Mouse (Mus musculus): ENCODE measurements around the gene Bmpr1a. TPM values are rescaled to one million over a fixed set of nuclear protein-coding genes. Genes with fewer than 3 reads are reported as not detected.

Bmpr1a gene
- total RNA-seq, 2 experiments from 2014 or later = 31.0 to 35.9 TPM

DNA sequence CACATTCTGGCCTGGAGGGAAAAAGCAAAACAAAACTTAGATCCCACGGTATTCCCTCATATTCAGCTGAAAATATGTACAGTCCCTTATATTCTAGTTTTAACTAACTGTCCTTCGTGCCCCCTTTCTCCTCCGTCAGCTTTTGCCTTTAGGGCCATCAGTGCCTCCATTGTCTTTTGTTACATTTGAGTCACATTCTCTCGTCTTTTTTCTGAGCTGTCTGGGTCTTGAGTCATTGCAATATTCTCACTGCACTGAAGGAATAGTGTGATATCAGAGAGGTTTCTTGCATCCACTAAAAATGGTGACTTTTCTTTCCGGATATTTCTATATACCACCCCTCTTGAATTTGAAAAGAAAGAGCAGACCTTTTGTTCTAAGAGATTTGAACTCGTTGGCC is 618 bp upstream of the Bmpr1a start:
- TF ChIP-seq CTCF (IDR thresholded peaks at IDR 0.05) = no peak
- H3K4me3 ChIP-seq = peak overlapping the region; percentile 76; the same call in 1 of the 2 replicates
- no peak for DNase-seq (ENCODE audit: extremely low spot score in 1 of 2, low spot score in 2 of 2)
- intact Hi-C loops (cut with DNase I) = loop anchor here (2.0 to 5.0 kb wide), 3 partner anchors 55 to 193 kb away; partner anchors contain the start of genes Glud1, Shld2 and Wapl
- H3K27ac ChIP-seq = peak overlapping the region; percentile 98

DNA sequence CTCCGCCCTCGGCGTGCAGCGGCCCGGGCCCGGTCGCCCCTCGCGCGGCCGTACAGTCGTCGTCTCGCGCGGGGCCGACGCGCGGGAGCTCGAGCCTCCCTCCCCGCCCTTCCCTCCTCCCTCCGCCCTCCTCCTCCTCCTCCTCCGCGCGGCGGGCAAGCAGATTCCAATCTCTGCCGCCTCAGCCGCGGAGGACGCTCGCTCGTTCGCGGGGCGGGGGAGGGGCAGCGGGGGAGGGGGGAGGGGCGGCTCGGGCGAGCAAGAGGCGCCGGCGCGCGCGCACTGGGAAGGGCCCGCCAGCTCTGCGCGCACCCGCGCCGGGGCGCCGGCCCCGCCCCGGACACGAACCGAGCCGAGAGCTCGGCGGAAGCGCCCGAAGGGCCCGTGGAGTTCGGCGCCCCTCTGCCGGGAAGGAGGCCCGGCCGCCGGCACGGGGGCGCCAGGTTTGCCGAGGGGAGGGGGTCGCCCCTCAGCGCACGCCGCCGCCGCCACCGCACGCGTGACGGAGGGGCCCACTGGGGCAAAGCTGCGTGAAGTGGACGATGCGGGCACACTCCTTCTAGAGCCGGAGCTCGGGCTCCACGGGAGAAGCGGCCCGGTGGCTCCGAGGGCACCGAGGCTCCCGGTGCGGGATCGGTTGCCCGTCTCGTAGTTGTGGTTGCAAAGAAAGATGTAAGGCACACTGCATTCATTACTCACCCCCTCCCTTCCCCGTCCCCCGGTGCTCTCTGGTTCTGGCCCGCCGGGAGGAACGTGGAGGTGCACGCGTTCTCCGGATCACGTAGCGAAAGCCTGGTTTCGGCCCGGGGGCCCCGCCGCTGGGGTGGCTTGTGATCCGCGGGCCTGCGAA is 441 bp downstream of the Bmpr1a start:
- intact Hi-C loops (cut with DNase I) = loop anchor here (1.0 to 5.0 kb wide), 4 partner anchors 47 to 192 kb away; partner anchors contain the start of genes Glud1, Shld2 and Wapl
- no peak for TF ChIP-seq CTCF (IDR thresholded peaks at IDR 0.05)
- Histone ChIP-seq H3K4me3 (peak overlapping the region; percentile 76), H3K27ac (peak overlapping the region; percentile 98)
- peak; percentile 91 to 92 for DNase-seq (ENCODE audit: extremely low spot score in 1 of 2, low spot score in 2 of 2)

DNA sequence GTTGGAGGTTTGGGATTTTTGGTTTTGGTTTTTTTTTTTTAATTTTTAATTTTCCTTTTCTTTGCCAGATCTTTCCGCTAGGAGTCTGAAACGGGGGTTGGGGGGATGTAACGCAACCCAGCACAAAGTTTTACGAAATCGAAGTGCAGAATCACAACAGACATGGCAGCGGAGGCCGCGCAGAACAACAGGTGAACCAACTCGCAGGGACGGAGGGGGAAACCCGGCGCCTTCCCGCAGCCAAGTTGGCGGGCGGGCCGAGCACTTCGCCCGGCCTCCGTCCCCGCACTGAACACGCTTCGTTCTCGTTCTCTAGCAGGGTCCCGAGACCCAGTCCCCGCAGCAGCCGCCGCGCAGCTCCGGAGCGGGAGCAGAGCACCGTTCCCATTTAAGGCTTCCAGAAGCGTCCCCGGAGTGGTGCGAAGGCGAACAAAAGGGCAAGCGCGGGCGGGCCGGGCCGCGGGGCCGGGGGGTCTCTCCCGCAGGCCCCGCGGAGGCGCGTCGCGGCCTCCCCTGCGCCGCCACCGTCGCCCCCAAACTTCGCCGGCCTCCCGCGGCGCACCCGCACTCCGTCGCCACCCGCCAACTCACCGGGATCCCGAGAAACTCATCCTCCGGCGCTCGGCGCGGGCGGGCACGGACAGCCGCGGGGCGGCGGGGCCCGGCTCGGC is 1.2 kb downstream of the Bmpr1a start:
- peak overlapping the region; percentile 76 for H3K4me3 ChIP-seq
- intact Hi-C loops (cut with DNase I) = loop anchor here (1.0 to 5.0 kb wide), 5 partner anchors 43 to 191 kb away; partner anchors contain the start of genes Glud1, Shld2 and Wapl
- TF ChIP-seq CTCF (IDR thresholded peaks at IDR 0.05) = no peak; the same call in 1 of the 2 replicates
- peak overlapping the region; percentile 82 for H3K27ac ChIP-seq
- peak; percentile 52 to 57 for DNase-seq (ENCODE audit: extremely low spot score in 1 of 2, low spot score in 2 of 2)

DNA sequence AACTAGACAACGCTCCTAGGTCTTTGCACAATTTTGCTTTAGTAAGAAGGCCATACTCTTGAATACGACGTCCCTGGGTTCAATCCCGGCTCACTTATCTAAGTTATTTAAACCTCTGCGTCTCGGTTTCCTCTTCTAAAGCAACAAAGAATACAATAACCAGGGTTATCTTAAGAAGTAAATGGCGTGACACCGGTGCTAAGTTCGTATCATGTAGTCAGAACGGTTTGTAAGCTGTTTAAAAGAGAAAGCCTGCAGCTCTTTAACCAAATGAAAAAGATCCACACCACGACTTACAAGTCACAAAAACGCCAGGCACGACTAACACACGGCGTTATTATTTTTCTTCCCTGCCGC is 1.7 kb downstream of the Bmpr1a start:
- intact Hi-C loops (cut with DNase I) = loop anchor here (2.0 to 5.0 kb wide), 2 partner anchors 43 to 171 kb away; partner anchors contain the start of gene Wapl

DNA sequence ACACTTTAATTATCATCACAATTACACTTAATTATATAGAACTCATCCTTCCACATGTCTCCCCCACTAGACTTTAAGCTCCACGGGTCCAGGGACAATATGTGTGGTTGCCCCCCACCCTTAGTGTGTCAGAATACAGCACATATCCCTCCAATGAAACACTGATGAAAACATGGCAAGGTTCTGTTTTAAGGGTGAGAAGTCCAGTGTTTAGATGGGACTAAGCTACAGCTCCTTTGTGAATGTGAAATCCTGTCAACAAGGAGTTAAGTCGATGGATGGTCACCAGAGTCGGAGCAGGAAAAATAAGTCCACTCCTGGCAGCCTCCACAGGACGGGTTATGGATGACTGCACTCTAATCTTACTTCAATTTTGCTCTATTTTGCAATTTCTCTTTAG is 2.8 kb downstream of the Bmpr1a start:
- no peak for TF ChIP-seq CTCF (IDR thresholded peaks at IDR 0.05)
- no peak for DNase-seq (ENCODE audit: extremely low spot score in 1 of 2, low spot score in 2 of 2)
- intact Hi-C loops (cut with DNase I) = loop anchor here (2.0 to 5.0 kb wide), 2 partner anchors 42 to 172 kb away; partner anchors contain the start of gene Wapl
- H3K27ac ChIP-seq = no peak overlapping the region
- H3K4me3 ChIP-seq = peak overlapping the region; percentile 76; the same call in 1 of the 2 replicates

More for the DNA sequence above, 1.7 kb downstream of the Bmpr1a start:
- Histone ChIP-seq H3K27ac (peak overlapping the region; percentile 82; the same call in 1 of the 2 replicates), H3K4me3 (peak overlapping the region; percentile 76)
- TF ChIP-seq CTCF (IDR thresholded peaks at IDR 0.05) = no peak
- DNase-seq (ENCODE audit: extremely low spot score in 1 of 2, low spot score in 2 of 2) = no peak

DNA sequence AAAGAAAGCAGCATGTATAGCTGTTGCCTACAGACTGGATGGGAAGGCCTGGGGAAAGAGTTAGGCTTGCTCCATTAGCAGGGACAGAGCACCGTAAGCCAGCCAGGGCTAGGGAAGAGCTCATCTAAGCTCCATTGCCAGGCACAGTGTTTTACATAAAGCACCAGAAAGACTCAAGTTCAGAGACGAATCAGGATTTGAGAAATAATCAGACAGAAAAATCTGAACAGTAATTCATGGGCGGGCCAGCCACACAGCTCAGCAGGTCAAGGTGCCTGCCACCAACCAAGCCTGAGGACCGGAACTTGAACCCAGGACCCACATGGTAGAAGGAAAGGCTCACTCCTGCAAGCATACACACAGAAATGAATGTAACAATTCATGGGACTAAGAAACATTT is 3.5 kb downstream of the Bmpr1a start:
- TF ChIP-seq CTCF (IDR thresholded peaks at IDR 0.05) = no peak
- intact Hi-C loops (cut with DNase I) = loop anchor here (2.0 to 5.0 kb wide), 2 partner anchors 41 to 173 kb away; partner anchors contain the start of gene Wapl
- DNase-seq (ENCODE audit: extremely low spot score in 1 of 2, low spot score in 2 of 2) = no peak
- Histone ChIP-seq H3K27ac (no peak overlapping the region), H3K4me3 (no peak overlapping the region)

DNA sequence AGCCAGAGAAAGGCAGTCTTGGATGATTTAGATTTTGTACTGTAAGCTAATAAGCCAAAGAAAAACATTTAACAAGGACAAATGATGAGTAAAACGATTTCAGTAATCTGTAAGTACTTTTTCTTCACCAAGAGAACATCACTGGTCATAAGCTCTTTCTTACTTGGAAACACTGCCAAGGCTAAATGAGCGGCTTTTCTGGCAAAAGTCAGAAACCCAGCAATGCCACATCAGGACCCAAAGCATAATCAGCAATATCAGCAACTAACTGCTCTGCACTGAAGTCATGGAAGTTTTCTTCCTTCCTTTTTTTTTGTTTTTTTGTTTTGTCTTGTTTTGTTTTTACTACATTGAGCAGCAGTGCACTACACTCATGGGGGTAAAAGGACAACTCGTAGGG is 5.8 kb downstream of the Bmpr1a start:
- intact Hi-C loops (cut with DNase I) = no loop called here
- Histone ChIP-seq H3K27ac (no peak overlapping the region), H3K4me3 (no peak overlapping the region)
- TF ChIP-seq CTCF (IDR thresholded peaks at IDR 0.05) = no peak
- DNase-seq (ENCODE audit: extremely low spot score in 1 of 2, low spot score in 2 of 2) = no peak

DNA sequence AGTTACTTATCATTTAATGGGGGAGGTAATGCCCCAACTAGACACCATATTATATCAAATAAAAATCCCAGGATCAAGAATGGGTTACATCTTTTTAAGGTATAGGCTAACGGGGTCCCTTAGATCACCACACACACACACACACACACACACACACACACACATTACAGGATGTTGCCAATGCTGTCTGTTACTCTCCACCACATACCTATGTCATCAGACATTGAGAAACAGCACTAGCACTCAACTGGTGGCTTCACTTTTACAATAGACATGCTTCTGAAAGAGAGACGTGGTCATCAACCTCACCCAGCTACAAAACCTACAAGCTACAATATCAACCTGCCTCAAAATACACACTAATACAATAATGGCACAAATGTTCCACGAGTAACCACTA is 9.5 kb downstream of the Bmpr1a start:
- intact Hi-C loops (cut with DNase I) = no loop called here
- no peak for TF ChIP-seq CTCF (IDR thresholded peaks at IDR 0.05)
- DNase-seq (ENCODE audit: extremely low spot score in 1 of 2, low spot score in 2 of 2) = no peak
- Histone ChIP-seq H3K4me3 (no peak overlapping the region), H3K27ac (no peak overlapping the region)

DNA sequence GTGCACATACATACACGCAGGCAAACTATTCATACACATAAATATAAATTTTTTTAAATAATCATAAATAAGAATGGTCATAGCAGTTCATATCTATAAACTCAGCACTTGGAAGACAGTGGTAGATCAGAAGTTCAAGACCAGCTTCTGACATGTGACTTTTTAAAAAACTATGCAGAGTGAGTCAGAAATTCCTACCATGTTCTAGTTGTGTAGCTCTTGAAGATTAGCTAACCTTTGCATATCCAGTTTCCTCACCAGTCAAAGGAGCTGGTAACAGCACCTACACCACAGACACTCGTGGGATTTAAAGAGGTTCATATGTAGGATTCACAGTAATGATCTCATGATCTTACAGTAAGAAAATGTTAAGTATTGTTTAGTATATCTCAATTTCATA is 10.5 kb downstream of the Bmpr1a start:
- H3K4me3 ChIP-seq = no peak overlapping the region
- intact Hi-C loops (cut with DNase I) = no loop called here
- DNase-seq (ENCODE audit: extremely low spot score in 1 of 2, low spot score in 2 of 2) = no peak
- H3K27ac ChIP-seq = no peak overlapping the region
- no peak for TF ChIP-seq CTCF (IDR thresholded peaks at IDR 0.05)

DNA sequence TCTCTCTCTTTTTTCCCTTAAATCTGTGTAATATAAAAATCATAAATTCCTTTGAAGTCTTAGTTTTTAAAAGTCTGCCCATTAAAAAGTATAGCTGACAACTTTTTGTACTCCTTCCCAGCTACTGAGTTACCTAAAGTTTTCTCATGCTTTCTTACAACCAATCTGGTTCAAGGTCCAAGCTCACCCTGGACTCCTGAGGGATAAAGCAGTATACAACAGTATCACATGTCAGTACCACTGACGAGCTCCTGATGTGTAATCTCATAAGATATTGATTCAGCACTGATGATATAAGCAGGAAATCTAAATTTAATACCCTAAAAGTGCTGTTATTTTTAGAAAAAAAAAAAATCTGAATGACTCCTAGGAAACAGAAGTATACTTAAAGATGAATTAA is 12.2 kb downstream of the Bmpr1a start:
- Histone ChIP-seq H3K4me3 (no peak overlapping the region), H3K27ac (no peak overlapping the region)
- no peak for DNase-seq (ENCODE audit: extremely low spot score in 1 of 2, low spot score in 2 of 2)
- no peak for TF ChIP-seq CTCF (IDR thresholded peaks at IDR 0.05)
- intact Hi-C loops (cut with DNase I) = no loop called here

DNA sequence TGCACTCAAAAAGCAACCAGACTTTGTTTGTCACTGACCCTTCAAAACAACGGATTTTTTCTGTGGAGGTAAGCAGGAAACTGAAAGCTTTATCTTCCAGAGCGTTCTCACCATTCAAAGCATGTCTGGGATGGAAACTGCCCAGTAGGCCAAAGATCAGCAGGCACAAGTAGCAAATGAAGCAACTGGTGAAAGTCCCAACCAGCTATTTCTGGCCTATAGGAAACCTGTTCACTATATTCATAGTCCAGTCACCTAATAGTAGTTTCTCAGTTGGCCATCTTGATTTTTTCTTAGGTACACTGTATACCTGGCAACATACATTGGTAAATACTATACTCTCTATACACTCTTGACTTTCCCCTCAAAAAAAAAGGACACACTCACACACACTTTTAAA is 13.2 kb downstream of the Bmpr1a start:
- Histone ChIP-seq H3K4me3 (no peak overlapping the region), H3K27ac (no peak overlapping the region)
- intact Hi-C loops (cut with DNase I) = no loop called here
- no peak for DNase-seq (ENCODE audit: extremely low spot score in 1 of 2, low spot score in 2 of 2)
- TF ChIP-seq CTCF (IDR thresholded peaks at IDR 0.05) = no peak

DNA sequence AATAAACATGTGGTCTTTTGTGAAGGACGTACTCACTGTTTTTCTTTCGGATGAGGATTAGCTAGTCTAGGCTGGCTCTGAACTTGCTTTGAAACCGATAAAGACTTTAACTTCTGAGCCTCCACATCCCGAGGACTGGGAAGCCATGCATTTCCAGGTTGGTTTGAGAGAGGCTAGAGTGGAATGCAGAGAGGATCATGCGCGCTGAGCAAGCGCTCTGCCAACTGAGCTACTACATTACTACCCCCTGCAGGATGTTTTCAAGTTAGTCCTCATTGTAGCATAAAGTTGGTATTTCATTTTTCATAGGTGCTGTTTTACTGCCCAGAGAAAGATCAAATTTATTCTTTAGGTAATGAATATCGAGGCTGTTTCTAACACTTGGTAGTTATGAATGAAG is 17.0 kb downstream of the Bmpr1a start:
- Histone ChIP-seq H3K27ac (no peak overlapping the region), H3K4me3 (no peak overlapping the region)
- TF ChIP-seq CTCF (IDR thresholded peaks at IDR 0.05) = no peak; the same call in 1 of the 2 replicates
- no peak for DNase-seq (ENCODE audit: extremely low spot score in 1 of 2, low spot score in 2 of 2)
- intact Hi-C loops (cut with DNase I) = no loop called here
